Mouse (Mus musculus): ENCODE measurements around the gene Npff. TPM values are rescaled to one million over a fixed set of nuclear protein-coding genes. Genes with fewer than 3 reads are reported as not detected.
A peak's percentile ranks its signal among the peaks of the same experiment; 100 is the strongest.

Npff gene
- total and polyA plus RNA-seq, 2 experiments from 2014 or later: 3.1 to 4.6 TPM

DNA sequence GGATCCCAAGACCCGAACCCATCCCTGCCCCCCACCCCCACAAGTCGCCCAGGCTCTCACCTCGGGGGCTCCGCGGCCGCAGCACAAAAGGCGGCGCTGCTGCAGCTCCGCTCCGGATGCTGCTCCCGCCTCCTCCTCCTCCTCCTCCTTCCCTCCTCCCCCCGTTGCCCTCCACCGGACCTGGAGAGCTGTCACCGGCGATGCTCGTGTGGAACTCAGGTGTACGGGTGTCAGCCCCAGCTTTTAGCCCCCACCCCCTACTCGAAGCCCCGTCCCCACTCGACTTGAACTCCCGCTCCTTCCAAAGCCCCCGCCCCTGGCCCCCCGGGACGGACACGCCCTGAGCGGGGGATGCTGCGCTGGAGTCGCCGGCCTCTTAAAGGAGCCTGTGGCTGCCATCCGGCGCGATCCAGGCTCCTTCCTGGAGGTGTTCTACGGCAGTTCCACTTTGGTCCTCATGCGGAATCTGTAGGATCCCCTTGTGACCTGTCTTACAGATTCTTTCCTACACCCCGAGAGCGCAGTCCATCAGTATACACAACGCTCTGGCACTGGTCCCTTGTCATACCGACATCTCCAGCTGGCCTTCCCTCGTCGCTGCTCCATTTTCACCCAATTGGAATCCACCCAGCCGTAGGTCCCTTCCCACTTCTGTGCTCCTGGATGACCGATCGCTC lies 7.9 kb downstream of the Npff start, which contains the start of gene Map3k12:
Map3k12 (minus strand) TSS at position 337 of the 677 bp plus-strand sequence.
- peak; percentile 12; the same call in 1 of the 2 replicates for TF ChIP-seq CTCF (IDR thresholded peaks at IDR 0.05; ENCODE audit: low read depth)
- H3K36me3 ChIP-seq (ENCODE audit: insufficient read depth, low read length): peaks cover under 1% of the 10 kb centered on the region
- DNase-seq (ENCODE audit: low spot score): peak; percentile 82
- H3K27ac ChIP-seq: peak within 1 kb of the TSS; percentile 99
- peak within 1 kb of the TSS; percentile 76 for H3K4me3 ChIP-seq (ENCODE audit: low read length)
- H3K9me3 ChIP-seq (ENCODE audit: low read length): no peaks in the 10 kb centered on the region
- peaks cover 22% of the 10 kb centered on the region for H3K4me1 ChIP-seq (ENCODE audit: insufficient read depth, low read length)
- peak; percentile 3; the same call in 1 of the 2 replicates for ATAC-seq
- H3K27me3 ChIP-seq (ENCODE audit: insufficient read depth, low read length): no peaks in the 10 kb centered on the region
- under 1% methylated on average over 42 of the region's 43 CpGs for WGBS
- H3K9ac ChIP-seq (replicated peaks; ENCODE audit: low read length): peak within 1 kb of the TSS; percentile 79
- H3K4me2 ChIP-seq (ENCODE audit: low read depth, low read length): peak within 1 kb of the TSS; percentile 95

DNA sequence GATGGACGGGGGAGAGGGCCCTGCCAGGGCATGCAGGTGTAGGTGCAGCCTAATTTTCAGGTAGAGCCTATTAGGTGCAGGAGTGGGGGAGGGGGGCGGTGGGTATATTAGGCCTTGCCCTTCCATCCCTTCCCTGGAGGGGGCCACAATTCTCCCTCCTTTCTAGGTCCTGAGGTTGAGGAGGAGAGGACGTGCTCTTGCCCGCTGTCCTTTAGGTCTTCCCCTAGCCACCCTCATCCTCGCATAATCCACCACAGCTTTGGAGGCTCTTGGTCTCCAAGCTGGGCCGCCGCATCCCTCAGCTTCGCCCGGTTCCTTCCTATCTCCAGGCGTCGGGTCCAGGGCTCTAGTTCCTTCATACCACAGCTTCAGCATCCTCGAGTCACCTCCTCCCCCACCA lies 8.4 kb downstream of the Npff start:
- no peaks in the 10 kb centered on the region for H3K9me3 ChIP-seq (ENCODE audit: low read length)
- no peaks in the 10 kb centered on the region for H3K27me3 ChIP-seq (ENCODE audit: insufficient read depth, low read length)
- DNase-seq (ENCODE audit: low spot score) (peak; percentile 57), ATAC-seq (no peak)
- H3K4me1 ChIP-seq (ENCODE audit: insufficient read depth, low read length): peaks cover 28% of the 10 kb centered on the region
- no peaks in the 10 kb centered on the region; the same call in 1 of the 2 replicates for H3K36me3 ChIP-seq (ENCODE audit: insufficient read depth, low read length)
- peak overlapping the region; percentile 79 for H3K9ac ChIP-seq (replicated peaks; ENCODE audit: low read length)
- peak overlapping the region; percentile 95 for H3K4me2 ChIP-seq (ENCODE audit: low read depth, low read length)
- H3K4me3 ChIP-seq (ENCODE audit: low read length): peak overlapping the region; percentile 76
- H3K27ac ChIP-seq: peak overlapping the region; percentile 99
- TF ChIP-seq CTCF (IDR thresholded peaks at IDR 0.05; ENCODE audit: low read depth): peak; percentile 22; the same call in 1 of the 2 replicates
- WGBS: 1% methylated on average over 12 of the region's 12 CpGs

DNA sequence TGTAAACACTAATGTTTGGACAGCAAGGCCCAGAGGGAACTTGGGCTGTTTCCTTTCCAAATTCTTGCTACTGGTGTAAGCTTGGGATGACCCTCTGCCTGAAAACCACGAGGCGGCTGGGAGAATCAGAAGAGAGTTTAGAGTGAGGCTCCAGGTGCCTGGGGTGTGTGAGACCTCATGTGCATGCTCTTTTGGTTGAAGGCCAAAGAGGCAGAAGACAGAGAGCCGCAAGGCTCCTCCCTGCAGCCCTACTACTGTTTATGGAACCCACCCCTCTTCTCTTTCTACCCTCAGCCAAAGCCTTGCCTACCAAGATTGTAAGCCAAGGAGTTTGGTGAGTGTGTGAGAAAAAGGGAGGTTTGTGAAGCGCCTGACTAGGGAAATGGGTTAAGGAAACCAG lies 9.0 kb downstream of the Npff start:
- Histone ChIP-seq H3K9ac (replicated peaks; ENCODE audit: low read length) (peak overlapping the region; percentile 79), H3K4me2 (ENCODE audit: low read depth, low read length) (peak overlapping the region; percentile 95), H3K27ac (peak overlapping the region; percentile 99), H3K9me3 (ENCODE audit: low read length) (no peaks in the 10 kb centered on the region), H3K27me3 (ENCODE audit: insufficient read depth, low read length) (no peaks in the 10 kb centered on the region), H3K4me3 (ENCODE audit: low read length) (peak overlapping the region; percentile 76), H3K36me3 (ENCODE audit: insufficient read depth, low read length) (no peaks in the 10 kb centered on the region), H3K4me1 (ENCODE audit: insufficient read depth, low read length) (peaks cover 33% of the 10 kb centered on the region)
- ATAC-seq: no peak
- no peak for TF ChIP-seq CTCF (IDR thresholded peaks at IDR 0.05; ENCODE audit: low read depth)
- no peak for DNase-seq (ENCODE audit: low spot score)
- 36% methylated on average over 4 of the region's 4 CpGs for WGBS

DNA sequence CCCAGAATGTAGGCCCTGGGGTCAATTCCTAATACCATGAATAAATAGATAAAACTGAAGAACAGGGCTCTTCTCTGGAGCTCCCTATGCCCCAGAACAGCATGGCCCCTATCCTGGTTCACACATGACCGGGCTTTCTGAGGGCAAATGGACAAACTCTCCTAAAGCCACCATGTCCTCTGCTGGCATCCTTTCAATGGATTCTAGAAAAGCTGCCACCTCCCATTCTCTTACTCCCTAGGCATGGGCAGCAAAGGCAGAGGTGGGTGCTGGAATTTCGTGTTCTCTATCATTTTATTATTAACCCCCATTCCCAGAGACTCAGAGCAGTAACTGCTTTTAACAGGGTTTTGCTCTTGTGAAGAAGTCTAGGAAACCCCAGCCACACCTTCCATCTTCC lies 9.5 kb downstream of the Npff start:
- no peak for DNase-seq (ENCODE audit: low spot score)
- TF ChIP-seq CTCF (IDR thresholded peaks at IDR 0.05; ENCODE audit: low read depth): no peak
- Histone ChIP-seq H3K9me3 (ENCODE audit: low read length) (no peaks in the 10 kb centered on the region), H3K27me3 (ENCODE audit: insufficient read depth, low read length) (no peaks in the 10 kb centered on the region), H3K4me3 (ENCODE audit: low read length) (peak overlapping the region; percentile 76), H3K9ac (replicated peaks; ENCODE audit: low read length) (no peak overlapping the region), H3K27ac (0 out of 2 replicates have a peak overlapping the region, but pooled peaks have one; percentile 99), H3K4me2 (ENCODE audit: low read depth, low read length) (peak overlapping the region; percentile 95), H3K36me3 (ENCODE audit: insufficient read depth, low read length) (no peaks in the 10 kb centered on the region), H3K4me1 (ENCODE audit: insufficient read depth, low read length) (peaks cover 35% of the 10 kb centered on the region)
- no peak for ATAC-seq
- WGBS: 87% methylated on average over 2 of the region's 2 CpGs

DNA sequence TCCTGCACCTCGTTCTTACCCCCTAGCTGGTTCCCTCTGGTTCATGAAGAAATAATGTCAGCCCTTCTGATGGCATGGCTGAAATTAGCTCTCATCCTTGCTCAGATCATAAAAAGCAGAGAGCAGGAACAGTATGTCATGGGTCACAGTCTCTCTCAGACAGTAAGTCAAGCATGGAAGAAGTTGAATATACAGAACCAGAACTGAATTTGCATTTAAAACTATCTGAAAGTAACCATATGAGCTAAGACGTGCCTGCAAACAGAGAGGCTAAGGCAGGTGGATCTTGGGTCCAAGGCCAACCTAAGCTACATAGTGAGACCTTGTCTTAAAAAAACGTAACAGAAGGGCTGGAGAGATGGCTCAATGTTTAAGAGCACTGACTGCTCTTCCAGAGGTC lies 11.7 kb downstream of the Npff start:
- DNase-seq (ENCODE audit: low spot score): no peak
- H3K9ac ChIP-seq (replicated peaks; ENCODE audit: low read length): no peak overlapping the region
- H3K4me2 ChIP-seq (ENCODE audit: low read depth, low read length): no peak overlapping the region
- no peaks in the 10 kb centered on the region for H3K36me3 ChIP-seq (ENCODE audit: insufficient read depth, low read length)
- WGBS: 79% methylated on average over 3 of the region's 3 CpGs
- peaks cover 41% of the 10 kb centered on the region for H3K4me1 ChIP-seq (ENCODE audit: insufficient read depth, low read length)
- no peak for ATAC-seq
- no peaks in the 10 kb centered on the region for H3K27me3 ChIP-seq (ENCODE audit: insufficient read depth, low read length)
- no peak overlapping the region for H3K4me3 ChIP-seq (ENCODE audit: low read length)
- no peaks in the 10 kb centered on the region for H3K9me3 ChIP-seq (ENCODE audit: low read length)
- H3K27ac ChIP-seq: no peak overlapping the region; the same call in 1 of the 2 replicates
- TF ChIP-seq CTCF (IDR thresholded peaks at IDR 0.05; ENCODE audit: low read depth): no peak

DNA sequence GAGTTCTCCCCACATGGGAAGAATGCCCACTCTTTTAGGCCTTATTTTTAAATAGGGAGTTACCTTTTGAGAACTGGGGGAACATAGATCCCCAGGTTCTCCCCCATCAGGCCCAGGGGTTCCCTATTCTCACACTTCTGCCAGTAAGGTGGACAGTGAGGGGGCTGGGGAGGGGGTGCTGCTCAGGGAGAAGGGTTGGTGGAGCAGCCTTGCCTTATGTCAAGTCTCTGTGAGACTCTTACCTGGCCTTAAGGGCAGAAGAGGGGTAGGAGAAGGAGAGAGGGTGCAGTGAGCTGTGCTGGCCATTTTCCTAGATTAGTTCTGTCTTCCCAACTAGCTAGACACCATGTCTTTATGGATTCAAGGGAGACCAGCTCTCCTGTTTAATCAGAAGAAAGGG lies 12.3 kb downstream of the Npff start:
- TF ChIP-seq CTCF (IDR thresholded peaks at IDR 0.05; ENCODE audit: low read depth): no peak
- Histone ChIP-seq H3K36me3 (ENCODE audit: insufficient read depth, low read length) (no peaks in the 10 kb centered on the region), H3K27ac (peak overlapping the region; percentile 92), H3K9me3 (ENCODE audit: low read length) (no peaks in the 10 kb centered on the region), H3K4me1 (ENCODE audit: insufficient read depth, low read length) (peaks cover 41% of the 10 kb centered on the region), H3K9ac (replicated peaks; ENCODE audit: low read length) (0 out of 2 replicates have a peak overlapping the region, but pooled peaks have one; percentile 18), H3K4me3 (ENCODE audit: low read length) (no peak overlapping the region), H3K4me2 (ENCODE audit: low read depth, low read length) (peak overlapping the region; percentile 71; the same call in 1 of the 2 replicates), H3K27me3 (ENCODE audit: insufficient read depth, low read length) (no peaks in the 10 kb centered on the region)
- DNase-seq (ENCODE audit: low spot score) (no peak), ATAC-seq (no peak)

DNA sequence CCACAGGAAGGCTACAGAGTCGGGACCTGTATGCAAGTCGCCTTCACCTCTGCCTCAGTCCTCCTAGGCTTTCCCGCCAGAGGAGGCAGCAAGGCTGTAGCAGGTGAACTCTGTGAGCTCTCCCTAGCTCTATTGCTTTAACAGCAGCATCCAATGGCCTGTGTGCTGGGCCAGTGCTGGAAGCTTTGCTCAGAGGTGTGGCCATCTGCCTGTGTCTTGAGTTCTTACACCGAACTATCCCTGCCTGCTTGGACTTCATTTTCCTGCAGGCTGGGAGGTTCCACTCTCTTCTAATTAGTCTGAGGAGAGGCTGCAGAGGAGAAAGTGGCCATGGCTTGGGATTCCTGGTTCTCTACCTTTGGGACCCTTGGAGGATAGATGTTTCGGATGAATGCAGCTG lies 12.7 kb downstream of the Npff start:
- peak overlapping the region; percentile 71; the same call in 1 of the 2 replicates for H3K4me2 ChIP-seq (ENCODE audit: low read depth, low read length)
- no peak for TF ChIP-seq CTCF (IDR thresholded peaks at IDR 0.05; ENCODE audit: low read depth)
- no peaks in the 10 kb centered on the region for H3K9me3 ChIP-seq (ENCODE audit: low read length)
- WGBS: 30% methylated on average over 5 of the region's 5 CpGs
- H3K27ac ChIP-seq: peak overlapping the region; percentile 92
- peaks cover 41% of the 10 kb centered on the region for H3K4me1 ChIP-seq (ENCODE audit: insufficient read depth, low read length)
- H3K27me3 ChIP-seq (ENCODE audit: insufficient read depth, low read length): no peaks in the 10 kb centered on the region
- H3K4me3 ChIP-seq (ENCODE audit: low read length): no peak overlapping the region
- ATAC-seq (no peak), DNase-seq (ENCODE audit: low spot score) (no peak)
- H3K9ac ChIP-seq (replicated peaks; ENCODE audit: low read length): 0 out of 2 replicates have a peak overlapping the region, but pooled peaks have one; percentile 18
- H3K36me3 ChIP-seq (ENCODE audit: insufficient read depth, low read length): no peaks in the 10 kb centered on the region
